Mouse (Mus musculus) G1E (cell line): ENCODE measurements at regions not wholly inside any gene's neighbourhood (a gene's known extent, or its start where the extent isn't known, plus 50 kb on each side); places are given as distances from the start of the nearest gene placed in this dataset.

Experiments
- CTCF ChIP-seq: IDR thresholded peaks from 2 replicates; pipeline ENCODE4 v1.5.1; 2012; ENCODE audit warnings: low read depth, low read length, inconsistent platforms, mixed read lengths
- GATA1 ChIP-seq: IDR thresholded peaks from 2 replicates; pipeline ENCODE4 v1.6.1; 2012; ENCODE audit warnings: borderline replicate concordance, low read length, inconsistent platforms, mixed read lengths
- GATA2 ChIP-seq: IDR thresholded peaks from 2 replicates; pipeline ENCODE4 v1.6.1; 2012; ENCODE audit warnings: low read depth, low read length, inconsistent platforms, borderline replicate concordance
- POLR2AphosphoS5 ChIP-seq: IDR thresholded peaks from 2 replicates; pipeline ENCODE4 v1.6.1; 2012; ENCODE audit warnings: low read depth, low read length, inconsistent platforms; ENCODE audit not compliant: insufficient replicate concordance
- TAL1 ChIP-seq: conservative IDR thresholded peaks from 2 replicates; pipeline ENCODE4 v1.6.1; 2012; ENCODE audit warnings: low read depth, low read length, inconsistent platforms, mixed read lengths

DNA sequence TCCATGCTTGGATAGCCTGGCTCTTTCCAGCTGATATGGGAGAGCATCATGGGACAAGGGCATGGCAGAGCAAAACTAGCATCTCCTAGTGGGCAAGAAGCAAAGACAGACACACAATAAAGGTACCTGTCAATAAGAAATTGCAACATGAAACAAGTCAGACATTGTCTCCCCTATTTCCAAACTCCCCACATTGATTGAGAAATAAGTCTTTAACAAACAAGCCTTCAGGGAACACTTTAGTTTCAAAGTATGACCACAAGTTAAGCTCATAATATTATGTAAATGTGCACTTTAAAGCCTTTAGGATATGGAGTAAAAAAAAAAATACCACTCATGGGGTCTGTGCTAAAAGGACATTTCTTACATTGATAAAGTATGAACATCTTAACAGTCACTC is 51.5 kb upstream of the Speer4f2 start:
- TF ChIP-seq CTCF = no peak
- no peak for TF ChIP-seq GATA1
- no peak for TF ChIP-seq POLR2AphosphoS5
- TF ChIP-seq GATA2 = no peak
- TF ChIP-seq TAL1 = no peak
